Mouse (Mus musculus): ENCODE results near the gene Sf3a3.

DNA sequence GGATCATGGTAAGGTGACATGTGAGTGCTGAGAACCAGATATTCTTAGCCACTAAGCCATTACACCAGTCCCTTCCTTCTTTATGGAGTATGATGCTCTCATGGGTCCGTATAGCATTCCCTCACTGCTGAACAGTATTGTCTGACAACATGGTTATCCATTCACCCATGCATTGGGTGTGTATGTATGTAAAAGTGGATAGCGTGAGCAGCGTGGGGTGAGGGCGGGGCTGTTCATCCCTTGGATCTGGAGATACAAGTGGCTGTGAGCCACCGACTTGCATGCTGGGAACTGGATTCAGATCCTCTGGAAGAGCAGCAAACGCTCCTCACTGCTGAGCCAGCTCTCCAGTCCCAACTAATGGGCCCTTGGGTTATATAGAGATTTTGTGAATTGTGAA lies 2.0 kb upstream of the Sf3a3 start:
- TF ChIP-seq TCF12 (IDR thresholded peaks at IDR 0.05; ENCODE audit: insufficient read depth, poor library complexity, severe bottlenecking) (no peak), POLR2A (IDR thresholded peaks at IDR 0.05; ENCODE audit: insufficient read length, low read depth) (no peak), USF1 (IDR thresholded peaks at IDR 0.05; ENCODE audit: low read depth) (no peak), MAX (IDR thresholded peaks at IDR 0.05; ENCODE audit: low read depth) (no peak), TCF3 (IDR thresholded peaks at IDR 0.05; ENCODE audit: insufficient read length, low read depth) (no peak)
